Mouse (Mus musculus) limb, embryonic 15.5 days (tissue): Measurements from ENCODE around the gene Gng8. TPM values are rescaled to one million over a fixed set of nuclear protein-coding genes. Genes with fewer than 3 reads are reported as not detected.

ENCODE experiments used
- ATAC-seq: fragments of 200-750 bp; cut with Nextera tagmentation; 2 replicates; pipeline ENCODE4 v1.8.0; 2017; ENCODE audit warnings: low read depth, moderate TSS enrichment; ENCODE audit not compliant: insufficient number of reproducible peaks, low FRiP score, low TSS enrichment
- H3K27ac ChIP-seq: fragments of 300-500 bp; sonication (generic); 2 replicates; pipeline ENCODE4 v1.5.1; 2015; ENCODE audit warnings: moderate library complexity, mild to moderate bottlenecking, inconsistent platforms
- H3K27me3 ChIP-seq: fragments of 300-500 bp; sonication (generic); 2 replicates; pipeline ENCODE4 v1.6.1; 2015; ENCODE audit warnings: inconsistent platforms
- H3K36me3 ChIP-seq: fragments of 300-500 bp; sonication (generic); 2 replicates; pipeline ENCODE4 v1.6.1; 2015; ENCODE audit warnings: inconsistent platforms
- H3K4me1 ChIP-seq: fragments of 300-500 bp; sonication (generic); 2 replicates; pipeline ENCODE4 v1.6.1; 2015; ENCODE audit warnings: inconsistent platforms
- H3K4me2 ChIP-seq: fragments of 300-500 bp; sonication (generic); 2 replicates; pipeline ENCODE4 v1.6.1; 2015; ENCODE audit warnings: mild to moderate bottlenecking, inconsistent platforms
- H3K4me3 ChIP-seq: fragments of 300-500 bp; sonication (generic); 2 replicates; pipeline ENCODE4 v1.5.1; 2015; ENCODE audit warnings: mild to moderate bottlenecking, inconsistent platforms
- H3K9ac ChIP-seq: fragments of 300-500 bp; sonication (generic); 2 replicates; pipeline ENCODE4 v1.6.1; 2015; ENCODE audit warnings: inconsistent platforms
- H3K9me3 ChIP-seq: fragments of 300-500 bp; sonication (generic); 2 replicates; pipeline ENCODE4 v1.6.1; 2016; ENCODE audit warnings: inconsistent platforms
- WGBS: fragments of 180-500 bp; shearing (Covaris S2); methylation state at CpG from one replicate; pipeline ENCODE4 v1.1.7; 2015; 5-methylcytosine and 5-hydroxymethylcytosine counted together
- polyA plus RNA-seq: library from polyadenylated mRNA; unstranded; fragments of >200 nt; fragmentation: Nextera tagmentation; extraction: Ambion mirVana; gene quantifications from 2 replicates; pipeline ENCODE4 v1.2.1, GENCODE M21; 2015

The Gng8 gene
- polyA plus RNA-seq, 1 experiment from 2014 or later: 15.0 TPM

DNA sequence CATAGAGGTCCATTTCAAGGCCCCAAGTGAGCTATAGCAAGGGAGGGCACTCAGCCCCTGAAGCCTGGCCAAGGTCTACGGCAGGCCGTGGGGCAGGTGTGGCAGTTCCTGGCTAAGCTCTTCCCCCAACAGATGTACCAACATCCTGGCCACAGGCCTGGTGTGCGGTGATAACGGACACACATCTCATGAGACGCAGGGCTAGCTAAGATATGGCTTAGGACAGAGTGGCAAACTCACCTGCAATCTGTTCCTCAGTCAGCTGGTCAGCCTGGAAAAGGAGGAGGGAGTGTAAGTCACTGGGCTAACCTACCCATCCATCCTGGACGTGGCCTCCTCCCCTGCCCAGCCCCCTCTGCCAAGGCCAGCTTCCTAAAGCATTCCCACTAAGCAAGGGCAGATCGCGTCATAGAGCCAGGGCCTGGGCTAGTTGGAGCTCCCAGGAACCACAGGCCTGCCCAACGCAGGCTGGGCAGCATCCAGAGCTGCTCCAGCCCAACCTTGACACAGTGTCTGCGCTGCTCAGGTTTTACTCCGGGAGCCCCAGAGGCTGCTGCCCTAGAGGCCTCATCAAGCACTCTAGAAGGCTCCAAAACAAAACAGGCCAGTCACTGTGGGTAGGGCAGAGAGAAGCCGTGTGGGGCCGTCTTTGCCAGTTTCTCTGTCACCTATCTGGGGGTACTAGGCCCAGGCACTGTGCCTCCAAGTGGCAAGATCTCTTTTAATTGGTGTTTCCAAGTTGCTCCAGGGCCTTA lies 28.0 kb downstream of the Gng8 start:
- no peak for ATAC-seq
- Histone ChIP-seq H3K9me3 (no peaks in the 10 kb centered on the region), H3K9ac (peak overlapping the region; percentile 7; the same call in 1 of the 2 replicates), H3K27ac (peak overlapping the region; percentile 51; the same call in 1 of the 2 replicates), H3K4me1 (peaks cover 51% of the 10 kb centered on the region), H3K27me3 (no peaks in the 10 kb centered on the region), H3K36me3 (peaks cover 52% of the 10 kb centered on the region), H3K4me3 (no peak overlapping the region; the same call in 1 of the 2 replicates), H3K4me2 (0 out of 2 replicates have a peak overlapping the region, but pooled peaks have one; percentile 17)
- 74% methylated on average over 13 of the region's 13 CpGs for WGBS

DNA sequence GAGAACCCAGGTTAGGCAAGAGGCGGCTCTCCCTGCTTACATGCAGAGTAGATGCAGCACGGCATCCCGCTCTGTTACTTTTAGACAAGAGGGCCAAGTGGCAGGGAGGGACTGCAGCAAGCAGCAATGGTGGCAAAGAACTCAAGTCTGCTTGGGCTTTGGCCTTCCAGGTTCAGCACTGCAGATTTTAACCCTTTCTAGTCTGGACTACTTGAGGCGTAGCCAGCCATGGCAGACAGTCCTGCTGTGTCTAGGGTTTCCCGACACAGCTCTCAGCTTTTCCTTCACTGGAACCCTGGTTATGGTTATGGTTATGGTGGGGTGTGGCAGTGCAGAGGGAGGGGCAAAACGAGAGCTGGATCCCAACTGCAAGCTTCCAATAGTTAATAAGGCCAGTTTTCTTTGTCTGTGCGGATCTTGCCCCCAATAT lies 28.6 kb downstream of the Gng8 start:
- no peak overlapping the region; the same call in 1 of the 2 replicates for H3K4me3 ChIP-seq

DNA sequence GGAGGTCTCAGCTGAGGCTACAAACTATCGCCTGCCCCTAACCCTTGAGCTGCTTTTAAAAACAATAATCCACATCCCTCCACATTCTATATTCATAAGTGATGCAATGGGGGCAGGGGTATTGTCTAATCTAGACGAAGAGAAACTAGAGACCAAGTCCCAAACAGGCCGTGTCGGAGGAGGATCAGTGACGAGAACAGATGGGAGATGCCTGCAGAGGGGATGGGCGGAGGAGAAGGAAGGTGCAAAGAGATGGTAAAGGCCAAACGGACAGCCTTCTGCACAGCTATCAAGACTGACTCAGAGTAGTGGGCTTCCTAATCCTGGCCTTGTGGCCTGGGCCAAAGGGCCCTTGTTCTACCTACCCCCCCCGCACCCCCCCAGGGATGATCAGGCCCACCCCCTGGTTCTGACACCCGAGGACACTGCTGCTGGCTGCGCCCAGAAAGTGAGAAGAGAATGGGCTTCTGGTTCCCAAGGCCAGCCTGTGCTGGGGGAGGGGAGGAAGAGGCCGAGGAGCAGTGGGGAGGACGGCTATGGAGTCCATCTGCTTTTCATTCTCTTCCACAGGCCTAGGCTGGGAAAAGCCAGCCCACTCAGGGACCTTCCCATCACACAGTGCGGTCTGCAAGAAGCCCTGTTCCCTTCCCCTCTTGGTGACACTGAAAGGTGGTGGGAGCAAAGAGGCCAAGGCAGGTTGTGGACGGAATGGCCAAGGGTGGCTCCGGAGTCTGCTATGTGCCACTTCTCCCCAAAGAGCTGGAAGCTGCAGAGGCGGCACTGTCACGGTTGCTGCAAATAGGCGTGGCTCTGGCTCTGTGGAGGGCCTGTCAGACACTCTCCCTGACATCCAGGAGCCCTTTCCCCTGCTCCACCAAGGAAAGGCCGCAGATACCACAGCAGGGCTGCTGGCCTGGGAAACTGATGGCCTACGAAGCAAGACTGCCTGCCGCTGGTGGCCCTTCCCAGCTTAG lies 29.5 kb downstream of the Gng8 start:
- no peak for ATAC-seq
- Histone ChIP-seq H3K27me3 (no peaks in the 10 kb centered on the region), H3K4me3 (peak overlapping the region; percentile 76), H3K9me3 (no peaks in the 10 kb centered on the region), H3K9ac (peak overlapping the region; percentile 98), H3K4me2 (peak overlapping the region; percentile 81), H3K4me1 (peaks cover 51% of the 10 kb centered on the region), H3K27ac (peak overlapping the region; percentile 97), H3K36me3 (peaks cover 37% of the 10 kb centered on the region)
- 25% methylated on average over 21 of the region's 21 CpGs for WGBS

More for the DNA sequence above, 28.6 kb downstream of the Gng8 start:
- 0 out of 2 replicates have a peak overlapping the region, but pooled peaks have one; percentile 17 for H3K4me2 ChIP-seq
- H3K27ac ChIP-seq: peak overlapping the region; percentile 51; the same call in 1 of the 2 replicates
- peaks cover 51% of the 10 kb centered on the region for H3K4me1 ChIP-seq
- H3K27me3 ChIP-seq: no peaks in the 10 kb centered on the region
- H3K9ac ChIP-seq: peak overlapping the region; percentile 7; the same call in 1 of the 2 replicates
- H3K36me3 ChIP-seq: peaks cover 46% of the 10 kb centered on the region
- no peak for ATAC-seq
- 66% methylated on average over 7 of the region's 7 CpGs for WGBS
- no peaks in the 10 kb centered on the region for H3K9me3 ChIP-seq

DNA sequence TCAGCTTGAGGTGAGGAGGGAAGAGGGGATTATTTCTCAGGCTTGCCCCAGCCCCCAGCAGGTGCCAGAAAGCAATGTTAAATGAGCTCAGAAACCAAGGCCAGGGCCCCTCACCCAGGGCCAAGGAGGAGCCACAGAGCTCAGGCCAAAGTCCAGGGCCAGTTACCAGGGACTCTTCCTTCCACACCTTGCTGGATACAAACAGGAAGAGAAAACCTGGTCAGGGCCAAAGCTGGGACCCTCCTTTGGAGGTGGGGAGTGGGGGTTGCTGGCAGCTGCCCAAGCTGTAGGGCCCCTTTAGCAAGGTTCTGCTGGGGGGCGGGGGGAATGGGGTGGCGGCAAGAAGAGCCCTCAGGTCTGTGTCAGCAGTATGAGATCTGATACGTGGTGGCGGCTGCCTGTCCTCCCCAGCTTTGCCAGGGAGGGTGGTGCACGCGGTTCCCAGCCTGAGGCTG lies 30.3 kb downstream of the Gng8 start:
- Histone ChIP-seq H3K9me3 (no peaks in the 10 kb centered on the region), H3K27me3 (no peaks in the 10 kb centered on the region), H3K4me1 (peaks cover 51% of the 10 kb centered on the region), H3K27ac (peak overlapping the region; percentile 97), H3K36me3 (peaks cover 29% of the 10 kb centered on the region), H3K4me2 (peak overlapping the region; percentile 81), H3K4me3 (peak overlapping the region; percentile 76), H3K9ac (peak overlapping the region; percentile 98)
- WGBS: 33% methylated on average over 6 of the region's 6 CpGs
- ATAC-seq: no peak

DNA sequence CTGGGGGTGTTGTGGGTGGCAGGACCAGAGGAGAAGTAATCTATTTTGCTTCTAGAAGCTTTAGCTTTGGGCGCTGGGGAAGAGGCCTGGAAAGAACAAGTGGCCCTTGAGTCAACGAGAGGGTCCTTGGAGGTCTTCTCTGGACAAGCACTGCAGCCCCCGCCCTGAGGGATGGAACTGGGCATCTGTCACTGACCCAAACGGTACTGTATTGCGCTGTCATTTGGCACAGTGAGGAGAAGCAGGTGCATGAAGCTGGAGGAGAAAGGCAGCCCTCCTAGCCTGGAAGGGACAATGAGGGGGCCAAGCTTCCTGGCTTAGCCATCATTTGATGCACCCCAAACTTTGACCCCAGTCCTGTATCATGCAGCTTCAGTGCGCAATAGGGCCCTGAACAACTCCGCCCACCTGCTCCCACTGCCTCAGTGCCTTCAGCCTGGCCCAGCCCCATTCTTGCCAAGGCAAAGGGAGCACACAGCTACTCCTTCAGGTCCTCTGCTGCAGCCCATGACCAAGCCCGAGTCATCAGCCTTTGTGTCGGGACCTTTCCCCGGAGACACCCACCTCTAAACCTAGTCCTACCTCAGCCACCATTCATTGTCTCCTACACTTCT lies 30.9 kb downstream of the Gng8 start:
- Histone ChIP-seq H3K4me3 (peak overlapping the region; percentile 76), H3K36me3 (peaks cover 23% of the 10 kb centered on the region), H3K27me3 (no peaks in the 10 kb centered on the region), H3K9me3 (no peaks in the 10 kb centered on the region), H3K4me2 (peak overlapping the region; percentile 81), H3K9ac (peak overlapping the region; percentile 98), H3K27ac (peak overlapping the region; percentile 97), H3K4me1 (peaks cover 51% of the 10 kb centered on the region)
- 47% methylated on average over 10 of the region's 10 CpGs for WGBS
- no peak for ATAC-seq

DNA sequence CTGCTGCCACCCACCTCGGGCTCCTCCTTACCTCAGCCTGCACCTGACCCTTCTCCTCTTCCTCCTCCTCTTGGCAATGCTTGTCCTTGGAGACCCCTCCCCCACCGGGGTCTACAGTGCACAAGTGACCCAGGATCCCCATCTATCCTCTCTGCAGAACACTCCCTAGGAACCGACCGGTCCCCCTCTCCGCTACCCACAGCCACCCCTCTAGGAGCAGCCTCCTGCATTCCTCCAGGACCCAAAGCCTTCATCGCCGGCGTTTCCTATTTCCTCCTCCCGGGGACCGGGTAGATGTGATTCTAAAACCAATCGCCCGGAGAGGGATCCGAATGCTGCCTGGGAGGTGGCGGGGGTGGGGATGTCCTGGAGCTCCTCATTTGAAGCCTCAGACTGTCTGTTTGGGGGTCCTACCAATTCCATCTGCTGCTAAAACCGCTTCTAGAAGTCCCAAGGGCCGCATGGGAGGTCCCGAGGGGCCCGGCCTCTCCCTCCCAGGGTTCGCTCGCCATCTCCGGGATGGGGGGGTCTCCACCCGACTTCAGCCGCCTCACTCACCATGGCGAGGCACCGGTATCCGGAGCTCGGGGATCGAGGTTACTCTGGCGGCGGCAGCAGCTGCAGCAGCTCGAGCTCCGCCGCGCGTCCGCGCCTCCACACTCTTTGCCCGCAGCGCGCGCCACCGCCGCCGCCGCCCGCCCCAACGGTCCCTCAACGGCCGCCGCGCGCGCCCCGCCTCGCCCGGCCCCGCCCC lies 31.9 kb downstream of the Gng8 start:
- ATAC-seq: no peak
- Histone ChIP-seq H3K4me2 (peak overlapping the region; percentile 81), H3K9ac (peak overlapping the region; percentile 98), H3K36me3 (peaks cover 13% of the 10 kb centered on the region), H3K4me3 (peak overlapping the region; percentile 76), H3K4me1 (peaks cover 45% of the 10 kb centered on the region), H3K27me3 (no peaks in the 10 kb centered on the region), H3K27ac (peak overlapping the region; percentile 97), H3K9me3 (no peaks in the 10 kb centered on the region)
- under 1% methylated on average over 57 of the region's 57 CpGs for WGBS

DNA sequence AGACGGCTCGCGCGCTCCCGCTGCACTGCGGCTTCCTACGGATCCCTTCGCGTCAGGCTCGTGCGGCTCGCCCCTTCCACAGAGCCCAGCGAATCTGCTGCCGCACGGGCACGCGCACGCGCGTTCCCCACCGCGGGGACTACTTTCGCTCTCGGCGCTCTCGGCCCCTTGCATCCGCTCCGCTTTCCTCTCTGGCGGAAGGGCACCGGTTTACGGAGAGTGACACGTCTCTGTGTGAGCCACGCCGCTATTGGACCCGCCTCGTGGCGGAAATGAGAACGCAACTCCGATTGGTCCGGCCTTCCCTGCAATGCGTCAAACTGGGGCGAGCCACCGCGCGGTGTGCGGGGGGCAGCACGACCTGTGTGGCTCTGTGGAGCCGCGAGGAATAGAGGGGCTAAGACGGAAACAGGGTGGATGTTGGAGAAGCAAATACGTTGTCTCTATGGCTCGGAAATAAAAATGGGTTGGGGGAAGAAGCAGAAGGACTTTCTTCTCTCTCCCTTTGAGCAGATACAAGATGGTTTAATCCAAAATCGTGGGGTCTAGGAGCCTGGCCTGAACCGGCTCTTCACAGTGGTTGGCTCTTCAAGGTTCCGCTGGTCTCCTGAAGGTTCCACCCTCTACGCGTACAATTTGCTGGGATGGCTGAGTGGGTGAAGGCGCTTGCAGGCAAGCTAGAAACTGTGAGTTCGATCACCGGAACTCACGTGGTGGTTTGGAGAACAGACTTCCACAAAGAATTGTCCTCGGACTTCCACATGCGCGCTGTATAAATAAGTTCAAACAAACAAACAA lies 32.6 kb downstream of the Gng8 start, which contains the start of gene Calm3:
Calm3 (minus strand) TSS at position 78 of the 798 bp plus-strand sequence.
- H3K9ac ChIP-seq: peak within 1 kb of the TSS; percentile 98
- WGBS: 2% methylated on average over 64 of the region's 64 CpGs
- no peaks in the 10 kb centered on the region for H3K27me3 ChIP-seq
- H3K27ac ChIP-seq: peak within 1 kb of the TSS; percentile 97
- H3K4me3 ChIP-seq: peak within 1 kb of the TSS; percentile 76
- H3K4me1 ChIP-seq: peaks cover 41% of the 10 kb centered on the region
- peak within 1 kb of the TSS; percentile 81 for H3K4me2 ChIP-seq
- no peaks in the 10 kb centered on the region for H3K9me3 ChIP-seq
- H3K36me3 ChIP-seq: peaks cover 6% of the 10 kb centered on the region
- ATAC-seq: peak; percentile 93

DNA sequence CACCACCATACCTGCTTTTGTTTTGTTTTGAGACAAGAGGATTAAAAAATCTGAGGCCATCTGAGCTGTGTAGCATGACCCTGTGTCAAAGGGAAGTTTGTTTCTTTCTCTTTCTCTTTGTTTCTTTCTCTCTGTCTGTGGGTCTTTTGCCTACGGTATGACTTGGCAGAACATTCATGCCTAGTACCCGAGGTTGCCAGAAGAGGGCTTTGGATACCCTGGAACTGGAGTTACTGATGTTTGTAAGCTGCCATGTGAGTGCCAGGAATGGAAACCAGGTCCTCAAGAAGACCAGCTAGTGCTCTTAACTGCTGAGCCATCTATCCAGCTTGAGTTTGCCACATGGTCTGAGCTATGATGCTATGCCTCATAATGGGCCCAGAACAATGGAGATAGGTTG lies 36.8 kb downstream of the Gng8 start:
- no peaks in the 10 kb centered on the region for H3K27me3 ChIP-seq
- H3K4me3 ChIP-seq: no peak overlapping the region
- no peak overlapping the region for H3K9ac ChIP-seq
- H3K9me3 ChIP-seq: no peaks in the 10 kb centered on the region
- H3K4me1 ChIP-seq: 0 out of 2 replicates have a peak, but pooled peaks cover 6% of the 10 kb centered on the region
- no peak overlapping the region for H3K27ac ChIP-seq
- H3K4me2 ChIP-seq: no peak overlapping the region
- no peak for ATAC-seq
- no peaks in the 10 kb centered on the region for H3K36me3 ChIP-seq
- whole genome bisulfite sequencing: 46% methylated on average over 2 of the region's 2 CpGs

DNA sequence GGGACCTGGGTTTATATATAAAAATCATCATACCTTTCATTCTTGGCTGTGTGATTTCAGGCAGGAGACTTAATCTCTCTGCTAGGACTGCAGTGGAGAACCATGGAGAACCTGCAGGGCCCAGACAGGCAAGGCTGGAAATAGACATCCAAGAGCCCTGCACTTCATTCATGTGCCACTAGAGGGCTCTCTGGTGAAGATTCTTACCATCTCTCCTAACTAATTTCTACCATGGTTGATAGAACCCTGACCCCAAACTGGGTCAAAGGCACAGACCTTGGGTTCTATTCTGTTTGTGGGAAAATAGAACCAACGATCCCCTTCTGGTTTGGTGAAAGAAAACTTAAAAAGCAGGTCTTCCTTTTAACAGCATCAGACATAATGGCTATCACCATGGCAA lies 39.3 kb downstream of the Gng8 start:
- H3K4me1 ChIP-seq: 0 out of 2 replicates have a peak, but pooled peaks cover 2% of the 10 kb centered on the region
- no peak for ATAC-seq
- H3K27me3 ChIP-seq: no peaks in the 10 kb centered on the region
- WGBS: 11% methylated on average over 1 of the region's 1 CpGs
- no peak overlapping the region for H3K4me2 ChIP-seq
- H3K27ac ChIP-seq: no peak overlapping the region
- no peak overlapping the region for H3K4me3 ChIP-seq
- H3K36me3 ChIP-seq: no peaks in the 10 kb centered on the region
- H3K9ac ChIP-seq: no peak overlapping the region
- H3K9me3 ChIP-seq: no peaks in the 10 kb centered on the region

DNA sequence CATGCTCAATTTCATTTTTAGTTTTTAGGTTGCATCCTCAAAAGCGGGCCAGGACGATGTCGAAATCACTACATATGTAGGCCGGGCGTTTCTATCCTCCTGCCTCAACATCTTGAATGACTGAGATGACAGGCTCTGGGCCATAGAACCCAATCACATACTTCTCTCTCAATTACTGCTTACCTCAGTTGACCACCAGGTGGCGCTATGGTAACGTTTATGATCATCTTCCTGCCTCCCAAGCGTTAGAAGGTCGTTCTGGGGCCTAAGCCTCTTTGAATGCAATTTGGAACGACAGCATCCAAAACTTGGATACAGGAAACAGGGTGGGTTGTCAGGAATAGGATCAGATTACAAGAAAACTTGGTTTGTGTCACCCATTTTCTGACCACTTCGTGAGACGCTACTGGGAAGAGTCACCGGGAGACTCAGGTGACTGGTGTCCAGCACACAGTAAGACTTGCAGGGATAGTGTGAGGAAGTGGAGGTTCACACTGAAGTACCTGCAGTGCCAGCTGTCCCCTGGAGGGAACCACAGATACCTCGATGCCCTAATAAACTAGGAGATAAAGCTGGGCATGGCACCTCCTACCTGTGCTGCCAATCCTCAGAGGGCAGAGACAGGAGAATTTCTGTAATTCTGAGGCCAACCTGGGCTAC lies 40.5 kb downstream of the Gng8 start:
- 0 out of 2 replicates have a peak, but pooled peaks cover 2% of the 10 kb centered on the region for H3K4me1 ChIP-seq
- no peak overlapping the region for H3K4me3 ChIP-seq
- 18% methylated on average over 14 of the region's 14 CpGs for WGBS
- no peaks in the 10 kb centered on the region for H3K27me3 ChIP-seq
- H3K27ac ChIP-seq: no peak overlapping the region
- peak; percentile 61; the same call in 1 of the 2 replicates for ATAC-seq
- no peak overlapping the region for H3K4me2 ChIP-seq
- no peaks in the 10 kb centered on the region for H3K36me3 ChIP-seq
- no peaks in the 10 kb centered on the region for H3K9me3 ChIP-seq
- no peak overlapping the region for H3K9ac ChIP-seq
